Mouse (Mus musculus) layer of hippocampus, adult 8-10 months (tissue): ENCODE results near the gene Plp1. TPM values are rescaled to one million over a fixed set of nuclear protein-coding genes. Genes with fewer than 3 reads are reported as not detected.

Source experiments
- DNase-seq, 2 experiments: peaks; one replicate each; pipeline ENCODE4 v3.0.0; 2022; ENCODE audit warnings: low spot score in 2 of 2
- total RNA-seq, 4 experiments: library from RNA; stranded (reverse); gene quantifications; 2 replicates each; pipeline ENCODE4 v1.2.4; 2022

Plp1 gene
- total RNA-seq, result 100 to 1,000 TPM; 774 to 956 (median 858) TPM

DNA sequence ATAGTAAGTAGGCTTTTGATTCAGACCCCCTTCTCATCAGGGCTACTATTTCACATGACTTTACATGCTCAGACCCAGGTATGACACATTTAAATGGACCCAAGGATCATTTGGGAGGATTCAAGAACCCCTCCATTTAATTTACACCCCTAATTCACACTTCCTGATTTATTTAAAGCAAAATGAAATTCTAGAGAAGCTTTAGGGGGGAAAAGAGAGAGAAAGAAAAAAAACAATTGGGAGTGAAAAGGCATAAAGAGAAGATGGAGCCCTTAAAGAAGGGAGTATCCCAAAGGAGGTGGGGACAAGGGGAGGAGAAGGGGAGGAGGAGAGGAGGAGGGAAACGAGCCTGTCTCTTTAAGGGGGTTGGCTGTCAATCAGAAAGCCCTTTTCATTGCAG lies at the start of gene Plp1:
TSS of gene Plp1 (plus strand) at position 301 of the 400 bp plus-strand sequence.
- no peak for DNase-seq

DNA sequence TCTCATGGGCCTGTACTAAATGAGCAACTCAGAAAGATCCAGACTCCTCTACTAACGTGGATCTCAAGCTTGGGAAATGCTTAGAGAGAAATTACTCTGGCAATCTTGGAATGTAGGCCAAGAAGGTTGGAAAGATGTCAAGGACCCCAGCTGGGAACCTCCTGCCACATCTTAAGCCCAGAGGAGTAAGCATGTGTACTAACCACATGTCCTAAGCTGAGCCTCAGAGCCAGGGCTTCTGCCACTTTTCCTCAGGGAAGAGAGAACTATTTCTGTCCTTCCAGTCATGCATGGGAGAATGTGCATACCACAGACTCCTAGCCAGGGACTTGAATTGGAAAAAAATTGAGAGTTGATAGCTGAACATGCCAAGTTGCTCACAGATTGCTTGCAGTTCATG lies 49.4 kb upstream of the Plp1 start:
- DNase-seq, result no peak

DNA sequence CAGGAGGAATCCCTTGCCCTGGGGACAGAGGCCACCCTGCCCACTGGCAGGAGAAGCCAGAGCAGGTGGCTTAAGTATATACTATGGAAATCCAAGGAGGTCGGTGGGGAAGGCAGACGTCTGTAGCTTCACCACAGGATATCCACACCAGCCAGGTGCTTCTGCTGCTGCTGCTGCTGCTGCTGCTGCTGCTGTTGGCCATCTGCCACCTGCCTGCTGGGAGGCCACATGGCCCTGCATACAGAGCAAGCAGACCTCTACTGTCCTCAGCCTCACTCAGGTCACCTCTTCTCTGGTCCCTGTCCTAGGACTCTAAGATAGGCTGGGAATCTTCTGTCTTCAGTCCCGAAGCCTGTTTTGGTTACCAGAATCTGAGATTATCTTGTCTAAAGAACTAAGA lies 44.4 kb upstream of the Plp1 start:
- DNase-seq, result no peak

DNA sequence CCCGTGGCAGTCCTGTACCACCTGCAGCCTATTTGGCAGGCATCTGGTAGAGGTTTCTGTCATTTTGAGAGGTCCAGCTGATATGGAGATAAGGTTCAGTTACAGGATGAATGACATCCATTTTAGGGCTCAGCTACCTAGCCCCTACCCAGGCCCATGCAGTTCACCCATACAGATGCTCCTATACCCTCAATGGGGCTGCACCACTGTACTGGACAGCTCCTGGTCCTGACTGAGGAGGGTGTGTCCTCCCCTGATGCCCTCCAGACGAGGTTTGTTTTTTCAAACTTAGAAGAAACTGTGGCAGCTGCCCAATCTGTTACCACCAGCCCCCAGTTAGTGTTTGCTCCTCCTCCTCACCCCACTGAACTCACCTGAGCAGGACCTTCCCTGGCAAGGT lies 43.2 kb upstream of the Plp1 start:
- DNase-seq, result no peak

DNA sequence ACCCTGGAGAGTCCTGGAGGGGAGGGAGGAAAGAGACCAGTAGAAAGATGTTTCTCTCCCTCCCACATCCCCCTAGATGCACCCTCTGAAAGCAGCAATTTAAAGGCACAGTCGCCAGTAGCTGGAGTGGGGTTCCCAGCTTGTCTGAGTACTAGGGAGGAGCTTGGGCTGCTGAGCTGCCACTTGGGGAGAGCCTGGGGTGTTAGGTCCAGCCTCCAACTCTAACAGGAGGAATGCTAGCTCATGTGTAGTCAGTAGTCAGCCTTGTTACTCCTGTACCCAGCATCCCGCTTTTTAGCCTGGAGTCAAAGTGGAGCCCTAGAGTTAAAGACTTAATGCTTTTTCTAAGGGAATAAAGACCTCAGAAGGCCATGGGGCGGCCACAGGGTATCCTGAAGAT lies 42.4 kb upstream of the Plp1 start, which contains the start of gene Glra4:
TSS of gene Glra4 (minus strand) at position 101 of the 400 bp plus-strand sequence.
- no peak for DNase-seq

DNA sequence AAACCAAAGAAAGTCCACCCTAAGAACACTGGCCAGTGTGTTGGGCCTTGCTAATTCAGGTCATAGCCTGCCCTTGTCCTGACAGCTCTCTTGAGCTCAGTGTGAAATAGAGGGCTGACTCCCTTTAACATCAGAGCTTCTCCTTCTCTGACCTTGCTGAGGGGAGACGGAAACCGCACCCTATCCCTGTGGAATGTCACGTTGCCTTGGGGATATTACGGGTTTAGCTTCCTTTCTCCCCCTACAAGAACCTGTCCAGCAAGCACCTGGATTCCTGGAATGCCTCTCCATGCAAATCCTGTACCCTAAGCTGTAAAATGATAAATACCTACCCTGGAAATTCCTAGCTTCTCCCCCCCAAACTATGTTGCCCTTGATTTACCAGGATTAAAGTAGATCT lies 33.0 kb upstream of the Plp1 start:
- DNase-seq, result no peak

GRCm38 (mm10) chrX:136797223-136797622 lies 25.2 kb upstream of the Plp1 start:
- no peak for DNase-seq

GRCm38 (mm10) chrX:136819752-136820151 lies 2.7 kb upstream of the Plp1 start:
- DNase-seq, result no peak

- peak; percentile 63 to 84 for DNase-seq
Observed at GRCm38 (mm10) chrX:136820250-136820649, 2.2 kb upstream of the Plp1 start.

GRCm38 (mm10) chrX:136825016-136825415 lies 2.5 kb downstream of the Plp1 start:
- no peak for DNase-seq

GRCm38 (mm10) chrX:136828610-136829009 lies 6.1 kb downstream of the Plp1 start:
- no peak for DNase-seq

- DNase-seq, result no peak
Observed at GRCm38 (mm10) chrX:136850300-136850699, 27.8 kb downstream of the Plp1 start.

DNA sequence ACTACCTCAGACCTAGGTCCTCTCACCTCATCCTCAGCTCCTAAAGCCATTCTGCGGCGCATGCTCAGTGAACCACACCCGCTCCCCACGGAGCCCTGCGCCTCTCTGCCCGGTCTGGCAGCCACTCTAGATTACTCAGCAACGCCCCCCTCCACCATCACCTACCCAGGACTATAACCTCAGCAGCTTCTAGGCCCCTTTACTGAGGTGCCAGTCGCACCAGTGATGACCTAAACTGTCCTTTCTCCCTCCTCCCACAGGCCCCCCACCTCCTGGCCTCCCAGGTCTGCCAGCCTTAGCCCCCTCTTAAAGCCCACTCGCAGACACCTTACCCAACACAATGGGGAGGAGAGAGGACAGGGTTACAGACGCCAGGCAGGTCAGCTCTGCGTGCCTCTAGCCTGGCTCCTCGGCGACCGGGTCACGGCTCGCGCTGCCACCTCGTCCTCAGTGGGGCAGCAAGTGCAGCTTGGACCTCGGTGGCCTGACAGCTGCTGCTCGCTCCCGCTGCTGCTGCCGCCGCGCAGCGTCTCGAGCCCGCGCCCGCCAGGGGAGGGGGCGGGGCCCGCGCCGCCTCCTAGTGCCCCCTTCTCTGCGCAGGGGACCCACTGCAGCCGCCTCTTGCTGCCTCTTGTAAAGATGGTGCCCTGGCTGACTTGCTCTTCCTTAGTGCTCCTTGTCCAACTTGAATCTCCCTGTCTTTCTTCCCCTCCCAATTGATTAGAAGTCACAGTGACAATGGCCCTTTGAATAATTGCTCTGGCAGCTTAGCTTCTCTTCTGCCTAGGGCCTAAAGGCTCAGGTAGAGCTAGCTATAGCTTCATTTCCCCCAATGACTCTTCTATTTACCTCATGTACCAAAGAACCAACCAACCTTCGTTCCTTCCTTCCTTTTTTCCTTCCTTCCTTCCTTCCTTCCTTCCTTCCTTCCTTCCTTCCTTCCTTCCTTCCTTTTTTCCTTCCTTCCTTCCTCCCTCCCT lies 45.9 kb downstream of the Plp1 start, which contains the start of gene Rab9b:
TSS of gene Rab9b (minus strand) at position 695 of the 980 bp plus-strand sequence.
- DNase-seq, result peak in 1 of 2 experiments; percentile 43

Other genes starting within 250 kb of the Plp1 start
- 100 to 1,000 TPM; 169 to 202 (median 181) TPM for gene Tceal3, start 231.8 kb upstream of the Plp1 start, total RNA-seq
- 10 to 100 TPM; 13.1 to 16.4 (median 15.0) TPM for gene Tceal1, start 114.7 kb upstream of the Plp1 start, total RNA-seq
- gene Morf4l2, start 79.0 kb upstream of the Plp1 start, total RNA-seq, result 100 to 1,000 TPM; 325 to 385 (median 347) TPM
- under 1 TPM in 1 of 4 experiments, not detected in 3; 0.45 TPM for gene Glra4, start 42.5 kb upstream of the Plp1 start, total RNA-seq
- 10 to 100 TPM; 15.3 to 31.4 (median 24.5) TPM for gene Rab9b, start 46.1 kb downstream of the Plp1 start, total RNA-seq
- not detected for gene H2bfm, start 104.7 kb downstream of the Plp1 start, total RNA-seq
- gene Tmsb15b2, start 152.8 kb downstream of the Plp1 start, total RNA-seq, result 10 to 100 TPM; 11.6 to 19.9 (median 16.2) TPM
- 1 to 10 TPM; 1.6 to 3.9 (median 3.8) TPM for gene Tmsb15l, start 154.2 kb downstream of the Plp1 start, total RNA-seq
- 1 to 10 TPM; 2.8 to 8.9 (median 5.3) TPM for gene Tmsb15b1, start 154.2 kb downstream of the Plp1 start, total RNA-seq
- gene Zcchc18, start 170.5 kb downstream of the Plp1 start, total RNA-seq, result 100 to 1,000 TPM; 251 to 290 (median 278) TPM
- 10 to 100 TPM; 24.6 to 35.4 (median 32.0) TPM for gene Slc25a53, start 215.6 kb downstream of the Plp1 start, total RNA-seq
- 10 to 100 TPM in 2 of 4 experiments, 1 to 10 TPM in 2; 9.8 to 10.2 (median 10.0) TPM for gene Fam199x, start 226.9 kb downstream of the Plp1 start, total RNA-seq